Mouse (Mus musculus) midbrain, embryonic 11.5 days (tissue): ENCODE measurements around the gene Ankrd13b. TPM values are rescaled to one million over a fixed set of nuclear protein-coding genes. Genes with fewer than 3 reads are reported as not detected.

Experiments
- ATAC-seq: fragments of 200-750 bp; cut with Nextera tagmentation; 2 replicates; pipeline ENCODE4 v1.8.0; 2017; ENCODE audit warnings: moderate TSS enrichment, moderate library complexity; ENCODE audit not compliant: low FRiP score
- DNase-seq: peaks from one replicate; pipeline ENCODE4 v3.0.0; 2015; ENCODE audit warnings: low spot score; ENCODE audit errors: missing footprints
- H3K27ac ChIP-seq: fragments of 300-500 bp; sonication (generic); 2 replicates; pipeline ENCODE4 v1.5.1; 2014; ENCODE audit warnings: low read depth, low read length
- H3K27me3 ChIP-seq: fragments of 300-500 bp; sonication (generic); 2 replicates; pipeline ENCODE4 v1.6.1; 2014; ENCODE audit warnings: mild to moderate bottlenecking, low read length, moderate library complexity, mixed read lengths; ENCODE audit not compliant: control insufficient read depth, insufficient read depth
- H3K36me3 ChIP-seq: fragments of 300-500 bp; sonication (generic); 2 replicates; pipeline ENCODE4 v1.6.1; 2014; ENCODE audit warnings: mild to moderate bottlenecking, low read length, moderate library complexity, mixed read lengths; ENCODE audit not compliant: control insufficient read depth, insufficient read depth
- H3K4me1 ChIP-seq: fragments of 300-500 bp; sonication (generic); 2 replicates; pipeline ENCODE4 v1.6.1; 2014; ENCODE audit warnings: low read length; ENCODE audit not compliant: control insufficient read depth, insufficient read depth
- H3K4me2 ChIP-seq: fragments of 300-500 bp; sonication (generic); 2 replicates; pipeline ENCODE4 v1.6.1; 2014; ENCODE audit warnings: mild to moderate bottlenecking, moderate library complexity
- H3K4me3 ChIP-seq: fragments of 300-500 bp; sonication (generic); 2 replicates; pipeline ENCODE4 v1.5.1; 2014; ENCODE audit warnings: low read depth, low read length
- H3K9ac ChIP-seq: fragments of 300-500 bp; sonication (generic); 2 replicates; pipeline ENCODE4 v1.6.1; 2014; ENCODE audit warnings: low read length
- H3K9me3 ChIP-seq: fragments of 300-500 bp; sonication (generic); 2 replicates; pipeline ENCODE4 v1.6.1; 2016; ENCODE audit warnings: low read length; ENCODE audit not compliant: control insufficient read depth
- WGBS: fragments of 180-500 bp; shearing (Covaris S2); extraction: QIAGEN DNeasy Blood & Tissue Kit; methylation state at CpG from one replicate; pipeline ENCODE4 v1.1.7; 2014; 5-methylcytosine and 5-hydroxymethylcytosine counted together
- polyA plus RNA-seq: library from polyadenylated mRNA; unstranded; fragments of >200 nt; fragmentation: Nextera tagmentation; extraction: Ambion mirVana; gene quantifications from 2 replicates; pipeline ENCODE4 v1.2.1, GENCODE M21; 2014

Gene Ankrd13b
- polyA plus RNA-seq, 1 experiment from 2014 or later = 13.5 TPM

DNA sequence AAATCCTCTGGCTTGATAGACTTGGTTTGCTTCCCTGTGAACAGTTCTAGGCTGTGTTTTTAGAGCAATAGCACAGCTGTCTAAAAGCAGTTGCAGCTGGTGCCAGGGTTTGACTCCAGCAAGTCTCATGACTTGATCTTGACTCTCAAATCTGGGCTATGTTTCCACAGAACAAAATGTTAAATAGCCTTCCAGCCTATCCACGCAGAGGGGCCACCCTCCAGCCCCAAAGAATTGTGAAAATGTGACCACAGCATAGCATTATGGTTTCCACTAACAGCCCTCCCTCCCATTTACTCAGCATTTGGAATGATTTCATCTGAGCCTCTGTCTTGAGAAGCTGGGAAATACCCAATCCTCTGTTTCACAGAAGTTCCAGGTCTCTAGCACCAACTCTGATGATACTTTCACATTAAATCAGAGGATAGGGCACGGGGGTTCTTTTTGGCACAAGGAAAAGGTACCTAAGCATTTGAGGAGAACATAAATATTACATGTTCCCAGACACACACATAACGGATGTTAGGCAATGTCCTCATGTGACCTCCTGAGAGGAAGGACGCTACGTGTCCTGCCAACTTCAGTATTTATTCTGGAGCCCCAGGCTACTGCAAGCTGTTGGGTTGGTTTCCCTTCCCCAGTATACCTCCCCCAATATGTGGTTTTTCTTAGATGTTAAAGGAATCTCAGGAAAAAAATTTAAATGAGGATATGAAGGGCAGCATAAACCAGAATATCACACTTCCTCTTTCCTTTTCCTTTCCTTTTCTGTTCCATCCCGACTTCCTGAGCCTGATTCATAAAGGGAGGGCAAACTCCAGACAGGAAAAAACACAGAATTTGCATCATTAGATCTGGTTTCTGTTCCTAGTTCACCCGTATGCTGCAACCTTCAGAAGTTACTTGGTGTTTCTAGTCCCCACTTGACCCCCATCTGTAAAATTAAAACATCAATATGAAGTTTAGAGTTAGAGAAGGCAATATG, 47.0 kb downstream of the Ankrd13b start:
- ATAC-seq = no peak
- no peaks in the 10 kb centered on the region for H3K9me3 ChIP-seq
- H3K4me3 ChIP-seq = no peak overlapping the region
- H3K27me3 ChIP-seq = no peaks in the 10 kb centered on the region
- no peaks in the 10 kb centered on the region for H3K36me3 ChIP-seq
- DNase-seq = no peak
- no peak overlapping the region for H3K9ac ChIP-seq
- H3K4me1 ChIP-seq = no peaks in the 10 kb centered on the region
- no peak overlapping the region for H3K4me2 ChIP-seq
- WGBS = 90% methylated on average over 7 of the region's 7 CpGs
- no peak overlapping the region for H3K27ac ChIP-seq

DNA sequence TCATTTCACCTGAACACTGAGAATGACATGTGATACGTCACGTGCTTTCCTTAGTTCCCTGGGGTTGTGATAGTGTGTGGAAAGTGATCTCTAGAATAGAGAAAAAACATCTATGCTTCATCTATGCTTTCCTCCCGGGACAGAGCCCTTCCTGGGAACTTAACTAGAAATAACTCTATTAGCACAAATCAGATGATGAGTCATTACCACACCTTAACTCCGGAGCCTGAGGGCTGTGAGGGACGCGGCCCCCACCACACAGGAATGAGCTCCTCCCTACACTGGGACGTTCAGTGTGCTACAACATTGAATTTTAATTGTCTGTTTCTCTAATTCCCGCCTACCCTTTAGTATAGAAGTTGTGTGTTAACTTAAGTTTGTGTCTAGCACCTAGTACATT, 48.5 kb downstream of the Ankrd13b start:
- no peak for DNase-seq
- Histone ChIP-seq H3K9ac (no peak overlapping the region), H3K4me2 (no peak overlapping the region), H3K27ac (no peak overlapping the region), H3K36me3 (no peaks in the 10 kb centered on the region), H3K4me3 (no peak overlapping the region), H3K4me1 (no peaks in the 10 kb centered on the region), H3K27me3 (no peaks in the 10 kb centered on the region), H3K9me3 (no peaks in the 10 kb centered on the region)
- ATAC-seq = no peak
- 87% methylated on average over 8 of the region's 8 CpGs for WGBS

GRCm38 (mm10) chr11:77440081-77440480, 49.4 kb downstream of the Ankrd13b start:
- no peak for DNase-seq
- no peaks in the 10 kb centered on the region for H3K36me3 ChIP-seq
- no peaks in the 10 kb centered on the region for H3K27me3 ChIP-seq
- H3K4me1 ChIP-seq = no peaks in the 10 kb centered on the region
- ATAC-seq = no peak
- WGBS = 93% methylated on average over 9 of the region's 9 CpGs
- H3K9me3 ChIP-seq = no peaks in the 10 kb centered on the region
- no peak overlapping the region for H3K4me2 ChIP-seq
- no peak overlapping the region for H3K4me3 ChIP-seq
- H3K27ac ChIP-seq = no peak overlapping the region
- H3K9ac ChIP-seq = no peak overlapping the region

DNA sequence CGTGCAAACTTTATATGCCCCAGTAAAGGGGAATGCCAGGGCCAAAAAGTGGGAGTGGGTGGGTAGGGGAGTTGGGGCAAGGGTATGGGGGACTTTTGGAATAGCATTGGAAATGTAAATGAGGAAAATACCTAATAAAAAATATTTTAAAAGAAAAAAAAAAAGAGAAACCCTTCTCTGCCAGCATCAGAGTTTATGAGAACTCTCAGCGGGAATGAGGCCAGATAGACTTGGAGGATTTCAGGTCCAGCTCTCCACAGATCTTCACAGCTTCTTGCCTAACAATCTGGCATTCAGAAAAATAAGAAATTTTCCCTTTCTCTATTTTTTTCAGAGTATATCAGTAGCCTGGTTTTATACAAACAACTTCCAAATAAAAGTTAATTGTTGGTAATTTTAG, 52.5 kb downstream of the Ankrd13b start:
- no peak overlapping the region for H3K27ac ChIP-seq

DNA sequence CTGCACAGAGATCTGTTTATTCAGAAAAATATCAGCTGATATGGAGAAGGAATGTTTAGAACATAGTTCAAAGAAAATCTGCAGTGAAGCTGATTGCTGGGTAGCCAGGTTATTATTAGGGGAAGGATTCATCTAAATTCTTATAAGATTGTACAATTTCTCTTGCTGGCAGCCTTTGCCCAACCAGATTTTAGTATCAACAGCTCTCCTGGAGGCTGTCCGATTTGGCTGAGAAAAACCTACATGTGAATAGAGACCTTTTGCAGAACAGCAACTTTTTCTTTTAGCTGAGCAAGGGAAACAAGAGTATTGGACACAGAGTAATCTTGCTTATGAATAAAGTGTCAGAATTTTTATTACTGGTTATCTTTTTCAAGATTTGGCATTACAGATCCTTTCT, 61.0 kb downstream of the Ankrd13b start:
- 91% methylated on average over 1 of the region's 1 CpGs for WGBS
- Histone ChIP-seq H3K4me1 (no peaks in the 10 kb centered on the region), H3K9me3 (no peaks in the 10 kb centered on the region), H3K9ac (no peak overlapping the region), H3K4me2 (no peak overlapping the region), H3K27ac (no peak overlapping the region), H3K36me3 (no peaks in the 10 kb centered on the region), H3K27me3 (no peaks in the 10 kb centered on the region), H3K4me3 (no peak overlapping the region)
- DNase-seq (no peak), ATAC-seq (no peak)

More for the DNA sequence above, 52.5 kb downstream of the Ankrd13b start:
- H3K9ac ChIP-seq = no peak overlapping the region
- H3K36me3 ChIP-seq = no peaks in the 10 kb centered on the region
- no peaks in the 10 kb centered on the region for H3K9me3 ChIP-seq
- no peaks in the 10 kb centered on the region for H3K4me1 ChIP-seq
- no peaks in the 10 kb centered on the region for H3K27me3 ChIP-seq
- WGBS = 91% methylated on average over 2 of the region's 2 CpGs
- H3K4me3 ChIP-seq = no peak overlapping the region
- H3K4me2 ChIP-seq = no peak overlapping the region
- ATAC-seq (no peak), DNase-seq (no peak)

GRCm38 (mm10) chr11:77423175-77423859, 66.2 kb downstream of the Ankrd13b start:
- Histone ChIP-seq H3K9ac (no peak overlapping the region), H3K36me3 (no peaks in the 10 kb centered on the region), H3K9me3 (no peaks in the 10 kb centered on the region), H3K27ac (no peak overlapping the region), H3K27me3 (no peaks in the 10 kb centered on the region), H3K4me1 (no peaks in the 10 kb centered on the region), H3K4me3 (no peak overlapping the region), H3K4me2 (no peak overlapping the region)
- ATAC-seq (no peak), DNase-seq (no peak)
- WGBS = 82% methylated on average over 4 of the region's 4 CpGs

Other genes with a start within 250 kb of the Ankrd13b start
- gene Coro6, start 27.3 kb downstream of the Ankrd13b start, polyA plus RNA-seq = 0.06 TPM in 1 of 2 replicates, not detected in the other
- 11.3 and 13.8 TPM in 2 replicates for gene Git1, start 3.9 kb upstream of the Ankrd13b start, polyA plus RNA-seq
- gene Abhd15, start 25.4 kb upstream of the Ankrd13b start, polyA plus RNA-seq = 1.9 and 2.1 TPM in 2 replicates
- 25.5 and 27.3 TPM in 2 replicates for gene Trp53i13, start 26.3 kb upstream of the Ankrd13b start, polyA plus RNA-seq
- 0.10 TPM in 1 of 2 replicates, not detected in the other for gene Gm10392, start 29.5 kb upstream of the Ankrd13b start, polyA plus RNA-seq
- 21.0 and 23.0 TPM in 2 replicates for gene Taok1, start 118.1 kb upstream of the Ankrd13b start, polyA plus RNA-seq
- 4.8 TPM in 2 replicates for gene Nufip2, start 196.5 kb upstream of the Ankrd13b start, polyA plus RNA-seq
- 2.3 and 2.7 TPM in 2 replicates for gene Cryba1, start 235.6 kb upstream of the Ankrd13b start, polyA plus RNA-seq